In the genomic region with DNA sequence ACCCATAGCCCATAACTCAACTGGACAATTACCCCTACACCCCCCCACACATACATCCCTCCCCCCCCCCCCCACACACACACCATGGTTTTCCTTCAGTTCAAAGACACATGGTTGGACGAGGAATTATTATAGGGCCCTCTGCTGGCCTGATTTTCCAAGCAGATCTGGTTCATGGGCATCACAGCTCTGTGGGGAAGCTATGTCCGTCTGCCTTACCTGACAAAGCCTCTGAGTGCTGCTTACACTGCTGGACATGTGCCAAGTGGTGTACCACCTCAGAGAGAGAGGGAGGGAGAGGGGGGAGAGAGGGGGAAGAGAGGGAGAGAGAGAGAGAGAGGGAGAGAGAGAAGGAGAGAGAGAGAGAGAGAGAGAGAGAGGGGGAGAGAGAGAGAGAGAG, we compare ENCODE assay signal across 15 mouse cellular contexts.
DNase-seq lines count a peak whose midpoint lies in the region; ATAC-seq and TF ChIP-seq lines count a peak whose summit lies in the region.
"Had no signal": no experiment of that assay in that cellular context is flagged by ENCODE, and none has a peak within 500 bp of the region (broad histone marks: within the 10 kb centered on the region; RNA-seq: fewer than 3 reads in every experiment).

No protein-coding gene starts in this region.

- no peaks in the 10 kb centered on the region for H3K4me1 ChIP-seq in intestine, postnatal 0 days (replicated peaks; ENCODE audit: control insufficient read depth, insufficient read depth, low read length)
- peaks cover 15% of the 10 kb centered on the region for H3K4me1 ChIP-seq in intestine, embryonic 16.5 days (ENCODE audit: control insufficient read depth, insufficient read depth, low read length)

- no peak for TF ChIP-seq POLR2A in brain, embryonic 14.5 days (IDR thresholded peaks at IDR 0.05; ENCODE audit: borderline replicate concordance, extremely low read depth, insufficient read depth, insufficient read length, poor library complexity, severe bottlenecking)

- peak; percentile 26 for DNase-seq in brain, embryonic 14.5 days (ENCODE audit: low read depth)
- peak; percentile 57 for DNase-seq in kidney, adult 18-20 months
- DNase-seq in kidney, postnatal 36 days: peak; percentile 65 to 71
- no peak for DNase-seq in liver
- DNase-seq in T-cell, adult 2 months (ENCODE audit: low spot score): no peak
- no peak for DNase-seq in testis, postnatal 10 days (ENCODE audit: low spot score)
- DNase-seq: adrenal gland, postnatal 25 days; cerebellum, adult 11 months; midbrain, embryonic 14.5 days had no signal

- H3K27me3 ChIP-seq in intestine, postnatal 0 days (replicated peaks; ENCODE audit: control insufficient read depth, insufficient read depth, low read length): no peaks in the 10 kb centered on the region
- H3K27me3 ChIP-seq in intestine, embryonic 16.5 days (replicated peaks; ENCODE audit: control insufficient read depth, insufficient read depth, low read length): no peaks in the 10 kb centered on the region
- H3K27me3 ChIP-seq: neural tube, embryonic 12.5 days had no signal

- 55% methylated on average over 2 of the region's 2 CpGs for WGBS in intestine, postnatal 0 days
- 48% methylated on average over 2 of the region's 2 CpGs for WGBS in intestine, embryonic 16.5 days

- no peak overlapping the region for H3K4me3 ChIP-seq in intestine, postnatal 0 days (ENCODE audit: low read depth, low read length)
- H3K4me3 ChIP-seq in intestine, embryonic 16.5 days (ENCODE audit: low read length): no peak overlapping the region
- H3K4me3 ChIP-seq: forebrain, embryonic 10.5 days; hindbrain, embryonic 10.5 days; neural tube, embryonic 12.5 days had no signal

- H3K9ac ChIP-seq in intestine, postnatal 0 days (ENCODE audit: low read depth, low read length): no peak overlapping the region
- H3K9ac ChIP-seq in intestine, embryonic 16.5 days (ENCODE audit: low read depth, low read length): no peak overlapping the region
- H3K9ac ChIP-seq: neural tube, embryonic 12.5 days had no signal

- no peaks in the 10 kb centered on the region for H3K36me3 ChIP-seq in intestine, postnatal 0 days (ENCODE audit: control insufficient read depth, insufficient read depth)
- H3K36me3 ChIP-seq in intestine, embryonic 16.5 days (ENCODE audit: control insufficient read depth, insufficient read depth, low read length): no peaks in the 10 kb centered on the region
- H3K36me3 ChIP-seq: forebrain, embryonic 10.5 days; hindbrain, embryonic 10.5 days; neural tube, embryonic 12.5 days had no signal

- peak; percentile 33 for TF ChIP-seq CTCF in intestine, postnatal 0 days (IDR thresholded peaks at IDR 0.05; ENCODE audit: low read depth)
- no peak for TF ChIP-seq CTCF in brain, embryonic 14.5 days (IDR thresholded peaks at IDR 0.05; ENCODE audit: borderline replicate concordance, extremely low read depth, insufficient read depth, insufficient read length)

- no peak overlapping the region for H3K27ac ChIP-seq in intestine, postnatal 0 days (ENCODE audit: low read depth, low read length)
- no peak overlapping the region for H3K27ac ChIP-seq in intestine, embryonic 16.5 days (ENCODE audit: low read length)
- H3K27ac ChIP-seq: forebrain, embryonic 10.5 days; neural tube, embryonic 12.5 days had no signal

- no peak overlapping the region for H3K4me2 ChIP-seq in intestine, postnatal 0 days (replicated peaks; ENCODE audit: low read depth)
- no peak overlapping the region for H3K4me2 ChIP-seq in intestine, embryonic 16.5 days (ENCODE audit: low read depth, low read length)
- H3K4me2 ChIP-seq: heart, embryonic 11.5 days had no signal

- H3K9me3 ChIP-seq in intestine, postnatal 0 days (ENCODE audit: control insufficient read depth): no peaks in the 10 kb centered on the region
- no peaks in the 10 kb centered on the region for H3K9me3 ChIP-seq in intestine, embryonic 16.5 days (ENCODE audit: control insufficient read depth, low read length)
- H3K9me3 ChIP-seq: forebrain, embryonic 10.5 days; hindbrain, embryonic 10.5 days; neural tube, embryonic 12.5 days had no signal

- ATAC-seq in intestine, postnatal 0 days: no peak
- no peak for ATAC-seq in intestine, embryonic 16.5 days

Comparison
In these comparisons a context has a peak if more than half of its experiments do, and no peak if none do; other contexts are left out.
1. DNase-seq: peak in brain, embryonic 14.5 days (single experiment), kidney, adult 18-20 months (single experiment) and kidney, postnatal 36 days (2 of 2); none in liver (single experiment), T-cell, adult 2 months (single experiment) and testis, postnatal 10 days (single experiment).